Mouse (Mus musculus) left cerebral cortex, postnatal 4 days (tissue): ENCODE measurements around the gene Scamp5. TPM values are rescaled to one million over a fixed set of nuclear protein-coding genes. Genes with fewer than 3 reads are reported as not detected.

Experiments used
- DNase-seq: peaks from one replicate; pipeline ENCODE4 v3.0.0-alpha.2; 2022
- intact Hi-C: fragments of 180-260 bp; cut with DNase I; formaldehyde crosslinking; loops from one replicate; pipeline ENCODE4 v1.15.1; 2025
- total RNA-seq, 2 experiments: library from RNA; stranded (reverse); gene quantifications; 2 replicates each; pipeline ENCODE4 v1.2.3; 2021

Scamp5 gene
- total RNA-seq, 2 experiments from 2014 or later = 251 to 281 TPM

DNA sequence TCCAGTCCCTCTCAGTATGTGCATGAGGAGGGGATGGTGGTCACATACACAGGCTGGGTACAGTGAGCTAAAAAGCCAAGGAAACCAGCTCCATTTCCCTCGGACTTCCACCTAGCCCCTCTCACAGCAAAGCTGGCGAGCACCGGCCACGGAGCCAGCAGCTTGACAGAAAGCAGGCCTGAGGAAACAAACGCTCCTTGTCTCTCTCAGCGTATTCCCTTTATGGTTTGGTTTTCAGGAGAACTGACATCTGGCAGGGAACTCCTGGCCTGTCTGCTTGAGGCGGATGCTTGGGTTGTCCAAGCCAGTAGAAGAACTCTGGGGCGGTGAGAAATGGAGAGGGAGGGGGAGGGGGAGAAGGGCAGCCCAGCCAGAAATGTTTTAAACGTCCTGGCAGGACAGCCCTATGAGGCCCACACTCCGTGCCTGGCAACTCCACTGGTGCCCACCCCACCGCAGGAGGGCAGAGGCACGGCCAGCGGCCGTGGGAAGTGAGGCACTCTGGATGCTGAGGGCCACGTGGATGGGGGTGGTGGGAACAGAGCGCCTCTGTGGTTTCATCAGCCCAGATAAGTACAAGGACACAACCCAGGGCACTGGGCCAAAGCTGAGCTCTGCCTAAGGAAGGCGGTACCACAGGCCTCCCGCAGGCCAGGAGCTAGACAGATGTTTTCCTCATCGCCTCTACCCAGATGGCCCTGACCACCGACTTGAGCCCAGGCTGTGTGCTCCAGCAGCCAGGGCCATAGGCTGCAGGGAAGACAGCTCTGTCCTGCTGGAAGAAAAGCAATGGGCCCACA, 47.3 kb downstream of the Scamp5 start:
- intact Hi-C loops = no loop called here
- peak; percentile 91 for DNase-seq

DNA sequence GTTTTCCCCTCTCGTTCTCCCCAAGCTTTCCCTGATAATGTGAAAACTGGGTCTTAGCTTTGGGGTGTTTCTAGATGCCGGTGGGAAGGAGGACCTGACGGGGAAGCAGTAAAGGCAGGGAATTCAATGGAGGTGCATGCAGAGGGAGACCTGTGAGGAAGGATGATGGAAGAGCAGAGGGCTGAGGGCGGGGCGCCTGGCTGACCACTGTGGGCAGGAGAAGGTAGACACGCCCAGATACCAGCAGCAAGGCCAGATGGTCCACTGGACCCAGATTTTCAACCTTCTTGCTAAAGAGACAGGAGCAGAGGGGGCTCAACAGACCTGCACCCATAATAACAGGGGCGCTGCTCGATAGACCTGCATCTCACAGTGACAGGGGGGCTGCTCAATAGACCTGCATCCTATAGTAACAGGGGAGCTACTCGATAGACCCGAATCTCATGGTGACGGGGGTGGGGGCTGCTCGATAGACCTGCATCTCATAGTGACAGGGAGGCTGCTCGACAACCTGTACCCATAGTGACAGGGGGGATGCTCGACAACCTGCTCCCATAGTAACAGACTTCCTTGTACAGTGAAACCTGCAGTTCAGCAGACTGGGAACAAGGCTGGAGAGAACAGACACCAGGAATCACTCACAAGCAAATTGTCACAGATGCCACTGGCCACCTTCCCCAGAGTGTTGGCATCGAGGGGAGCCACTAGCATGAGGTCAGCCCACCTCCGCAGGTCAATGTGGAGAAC, 48.2 kb downstream of the Scamp5 start:
- intact Hi-C loops = no loop called here
- no peak for DNase-seq

DNA sequence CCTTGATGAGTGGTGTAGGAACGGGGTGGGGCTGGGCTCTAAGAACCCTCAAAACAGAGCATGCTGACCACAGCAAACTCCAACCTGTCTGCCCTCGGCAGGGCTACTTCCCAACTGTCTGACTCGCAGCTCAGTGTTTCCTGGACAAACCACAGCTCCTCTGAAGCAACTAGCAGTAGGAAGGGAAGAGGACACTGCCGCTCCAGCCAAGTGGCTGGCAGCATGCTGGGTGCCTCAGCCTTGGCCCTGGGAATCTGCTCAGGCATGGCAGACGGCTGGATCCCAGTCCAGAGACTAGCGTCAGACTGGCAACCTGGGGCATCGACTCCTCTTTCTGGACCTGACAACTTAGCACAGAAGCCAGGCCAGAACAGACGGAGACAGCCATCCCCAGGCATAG, 50.5 kb downstream of the Scamp5 start:
- DNase-seq = peak; percentile 61
- intact Hi-C loops = no loop called here

DNA sequence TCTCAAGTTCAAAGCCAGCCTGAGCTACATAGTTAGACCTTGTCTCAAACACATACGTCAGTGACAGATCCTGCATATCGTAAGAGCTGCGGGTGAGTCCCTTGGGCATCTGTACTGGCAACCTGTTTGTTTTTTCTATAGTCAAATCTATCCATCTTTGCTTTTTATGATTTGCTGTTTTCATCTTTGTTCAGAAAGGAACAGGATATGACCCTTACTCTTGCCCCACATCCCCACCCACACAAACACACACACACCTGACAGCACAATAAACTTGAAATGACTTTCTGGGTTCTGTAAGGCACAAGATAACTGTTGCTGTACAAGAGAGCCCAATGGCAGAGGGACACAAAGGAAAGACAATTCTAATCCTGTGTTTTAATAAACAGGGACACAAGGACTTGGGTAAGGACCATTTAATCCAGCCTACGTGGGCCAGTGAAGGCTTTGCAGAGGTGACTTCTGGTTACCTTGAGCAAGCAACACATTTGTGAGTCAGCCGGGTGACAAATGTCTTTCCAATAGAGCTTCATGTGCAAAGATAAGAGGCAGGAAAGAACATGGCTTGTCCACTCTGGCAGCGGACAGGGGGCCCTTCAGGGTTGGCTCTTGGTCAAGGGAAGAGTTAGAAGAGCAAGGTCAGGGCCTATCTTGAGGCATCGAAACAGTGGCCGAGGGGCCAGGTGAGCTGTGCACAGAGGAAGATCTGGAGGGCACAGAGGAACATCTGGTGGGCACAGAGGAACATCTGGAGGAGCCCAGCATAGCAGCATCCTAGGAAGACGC, 60.5 kb downstream of the Scamp5 start:
- intact Hi-C loops = no loop called here
- DNase-seq = no peak

DNA sequence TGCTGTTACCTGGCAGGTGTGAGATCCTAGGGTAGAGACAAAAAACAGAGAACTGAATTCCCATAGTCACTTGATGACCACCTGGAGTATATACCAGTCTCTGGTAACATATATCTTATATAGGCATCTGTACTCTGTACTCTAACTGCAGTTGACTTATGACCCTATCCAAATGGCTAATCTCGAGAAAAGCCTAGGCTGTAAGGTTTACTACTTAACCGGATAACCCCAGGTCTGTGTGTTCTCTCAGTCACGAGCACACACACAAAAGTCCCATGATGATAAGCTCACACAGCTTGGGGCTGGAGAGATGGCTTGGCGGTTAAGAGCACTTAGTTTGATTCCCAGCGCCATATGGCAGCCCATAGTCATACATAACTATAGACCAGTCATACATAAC, 61.5 kb downstream of the Scamp5 start:
- no peak for DNase-seq
- intact Hi-C loops = no loop called here

DNA sequence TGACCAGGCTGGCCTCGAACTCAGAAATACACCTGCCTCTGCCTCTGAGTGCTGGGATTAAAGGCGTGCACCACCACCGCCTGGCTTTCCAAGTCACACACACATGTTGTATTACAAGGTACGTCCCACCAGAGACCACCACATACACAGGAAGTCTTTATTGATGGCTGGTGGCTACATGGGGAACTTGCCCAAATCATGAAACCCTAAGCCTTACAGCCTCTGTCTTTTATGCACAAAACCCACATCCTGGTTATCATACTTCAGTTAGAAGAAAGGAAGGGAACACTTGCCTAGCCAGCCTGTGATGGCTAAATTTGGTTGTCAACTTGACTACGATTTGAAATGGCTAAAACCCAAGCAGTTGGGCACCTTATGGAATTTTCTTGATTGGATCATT, 63.8 kb downstream of the Scamp5 start:
- intact Hi-C loops = no loop called here
- no peak for DNase-seq

DNA sequence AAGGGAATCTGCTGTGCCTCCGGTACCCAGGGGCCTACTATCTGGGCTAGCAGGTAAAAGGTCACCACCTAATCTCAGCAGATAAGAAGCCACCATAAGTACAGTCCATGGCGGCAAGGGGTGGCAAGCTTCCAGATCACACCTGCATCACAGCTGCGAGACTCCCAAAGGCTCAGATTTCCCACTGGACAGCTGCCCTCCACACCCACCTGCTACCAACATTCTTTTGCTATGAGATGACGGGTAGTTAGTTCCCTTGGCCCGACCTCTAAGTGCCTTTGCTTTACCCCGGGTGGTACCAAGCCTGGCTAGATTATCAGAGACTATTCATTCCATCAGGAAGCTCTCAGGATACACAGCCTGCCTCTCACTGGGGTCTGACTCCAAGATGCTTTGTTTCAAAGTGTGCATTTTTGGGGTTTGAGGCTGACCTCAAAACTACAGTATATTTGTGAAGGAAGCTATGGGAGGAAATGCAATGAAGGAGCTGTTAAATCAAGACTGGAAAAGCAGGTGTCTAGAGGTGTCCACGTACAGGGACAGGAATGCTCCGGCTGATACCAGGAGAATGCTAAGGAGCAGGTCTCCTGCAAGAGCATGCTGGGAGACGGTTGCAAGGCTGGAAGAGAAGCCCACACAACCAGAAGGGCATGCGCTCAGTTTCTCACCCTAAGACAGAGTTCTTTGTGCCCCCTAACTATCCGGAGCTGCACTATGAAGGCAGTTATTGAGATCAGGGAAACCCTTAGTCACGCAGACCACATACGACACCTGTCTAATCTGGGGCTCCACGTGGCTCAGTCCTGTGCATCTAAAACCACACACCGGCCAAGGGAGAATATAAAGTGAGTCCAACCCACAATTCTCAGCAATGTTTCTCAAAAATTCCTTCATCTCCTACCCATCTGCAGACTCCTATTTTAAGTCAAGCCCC, 65.3 kb downstream of the Scamp5 start:
- DNase-seq = no peak
- intact Hi-C loops = no loop called here

DNA sequence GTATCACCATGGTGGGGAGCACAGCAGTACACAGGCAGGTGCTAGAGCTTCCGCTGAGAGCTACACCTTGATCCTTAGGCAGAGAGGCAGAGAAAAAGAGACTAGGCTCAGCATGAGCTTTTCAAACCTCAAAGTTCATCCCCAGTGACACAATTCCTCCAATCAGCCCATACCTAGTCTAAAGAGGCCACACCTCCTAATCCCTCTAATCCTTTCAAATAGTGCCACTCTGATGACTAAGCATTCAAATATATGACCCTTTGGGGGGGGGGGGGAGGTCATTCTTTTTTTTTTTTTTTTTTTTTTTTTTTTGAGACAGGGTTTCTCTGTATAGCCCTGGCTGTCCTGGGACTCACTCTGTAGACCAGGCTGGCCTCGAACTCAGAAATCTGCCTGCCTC, 69.1 kb downstream of the Scamp5 start:
- intact Hi-C loops = no loop called here
- DNase-seq = no peak

DNA sequence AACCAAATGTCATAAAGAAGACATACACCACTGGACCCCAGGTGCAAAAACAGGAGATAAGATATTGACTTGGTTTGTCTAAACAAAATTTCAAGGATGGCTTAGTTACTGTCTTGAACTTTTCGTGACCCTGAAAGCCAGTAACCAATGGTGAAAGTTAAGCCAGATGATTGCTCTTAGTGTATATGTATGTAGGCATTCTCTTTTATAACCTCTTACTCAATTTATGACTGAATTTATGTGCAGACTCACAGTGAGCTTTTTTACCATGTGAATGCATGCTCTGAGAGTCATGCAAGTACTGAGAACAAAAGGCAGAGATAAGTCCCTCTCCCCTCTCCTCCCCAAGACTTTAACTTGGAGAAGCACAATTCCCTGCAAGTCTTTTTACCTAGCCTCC, 75.0 kb downstream of the Scamp5 start:
- intact Hi-C loops = no loop called here
- DNase-seq = no peak

Other genes with a start within 250 kb of the Scamp5 start
- not detected for gene Trcg1, start 231.5 kb downstream of the Scamp5 start, total RNA-seq
- 10 to 100 TPM; 10.3 to 11.3 TPM for gene 1700017B05Rik, start 205.4 kb downstream of the Scamp5 start, total RNA-seq
- 10 to 100 TPM; 12.9 to 14.6 TPM for gene Ppcdc, start 27.9 kb downstream of the Scamp5 start, total RNA-seq
- 10 to 100 TPM; 19.3 to 22.2 TPM for gene Rpp25, start 36.0 kb upstream of the Scamp5 start, total RNA-seq
- gene Cox5a, start 53.2 kb upstream of the Scamp5 start, total RNA-seq = 100 to 1,000 TPM; 405 to 408 TPM
- 10 to 100 TPM; 25.2 to 26.0 TPM for gene Fam219b, start 69.5 kb upstream of the Scamp5 start, total RNA-seq
- gene Mpi, start 84.7 kb upstream of the Scamp5 start, total RNA-seq = 10 to 100 TPM; 60.3 to 62.1 TPM
- 10 to 100 TPM; 29.7 to 31.0 TPM for gene Scamp2, start 92.9 kb upstream of the Scamp5 start, total RNA-seq
- 10 to 100 TPM; 35.2 to 38.9 TPM for gene Ulk3, start 121.4 kb upstream of the Scamp5 start, total RNA-seq
- 1 to 10 TPM; 5.6 to 7.6 TPM for gene Cplx3, start 138.2 kb upstream of the Scamp5 start, total RNA-seq
- under 1 TPM in 1 of 2 experiments, not detected in 1; 0.22 TPM for gene Lman1l, start 152.7 kb upstream of the Scamp5 start, total RNA-seq
- 100 to 1,000 TPM; 133 to 137 TPM for gene Csk, start 185.6 kb upstream of the Scamp5 start, total RNA-seq
- not detected for gene Cyp1a2, start 215.6 kb upstream of the Scamp5 start, total RNA-seq
- gene Cyp1a1, start 219.9 kb upstream of the Scamp5 start, total RNA-seq = 1 to 10 TPM in 1 of 2 experiments, under 1 TPM in 1; 0.95 to 1.1 TPM
- gene Edc3, start 240.5 kb upstream of the Scamp5 start, total RNA-seq = 10 to 100 TPM; 19.1 to 20.2 TPM